ENCODE assay signal across 8 mouse cellular contexts in genomic region chr4:40844811-40845751, GRCm38 (mm10). TPM values are rescaled to one million over a fixed set of nuclear protein-coding genes. Genes with fewer than 3 reads are reported as not detected.
DNase-seq lines count a peak whose midpoint lies in the region; ATAC-seq and TF ChIP-seq lines count a peak whose summit lies in the region.

No protein-coding gene starts in this region.

- no peaks in the 10 kb centered on the region for H3K27me3 ChIP-seq in spleen, adult 2 months (ENCODE audit: control insufficient read depth, insufficient read depth, low read length)
- no peaks in the 10 kb centered on the region for H3K27me3 ChIP-seq in heart, embryonic 16.5 days (ENCODE audit: control insufficient read depth, insufficient read depth, low read length)
- H3K27me3 ChIP-seq in midbrain, embryonic 14.5 days (ENCODE audit: control insufficient read depth, insufficient read depth, low read length): no peaks in the 10 kb centered on the region

- H3K36me3 ChIP-seq in spleen, adult 2 months (ENCODE audit: control insufficient read depth, insufficient read depth, low read length): no peaks in the 10 kb centered on the region; the same call in 1 of the 2 replicates
- H3K36me3 ChIP-seq in heart, embryonic 16.5 days (ENCODE audit: control insufficient read depth, insufficient read depth): no peaks in the 10 kb centered on the region
- no peaks in the 10 kb centered on the region for H3K36me3 ChIP-seq in midbrain, embryonic 14.5 days (ENCODE audit: control insufficient read depth, insufficient read depth, low read length)

- no peaks in the 10 kb centered on the region for H3K9me3 ChIP-seq in heart, embryonic 16.5 days (replicated peaks; ENCODE audit: control insufficient read depth, low read length)
- H3K9me3 ChIP-seq in midbrain, embryonic 14.5 days (ENCODE audit: control insufficient read depth, low read length): no peaks in the 10 kb centered on the region

- TF ChIP-seq POLR2A in spleen, adult 2 months (IDR thresholded peaks at IDR 0.05; ENCODE audit: low read depth, low read length): no peak
- TF ChIP-seq POLR2A in cortical plate, adult 2 months (IDR thresholded peaks at IDR 0.05; ENCODE audit: extremely low read depth, insufficient read depth, low read length): no peak

- ATAC-seq in heart, embryonic 16.5 days (replicated peaks; ENCODE audit: extremely low read depth, insufficient read depth, low FRiP score): peak; percentile 62
- no peak for ATAC-seq in midbrain, embryonic 14.5 days (ENCODE audit: low FRiP score, low TSS enrichment)
- no peak for ATAC-seq in frontal cortex, adult (ENCODE audit: low TSS enrichment)

- H3K4me2 ChIP-seq in heart, embryonic 16.5 days (ENCODE audit: low read depth, low read length): peak overlapping the region; percentile 35; the same call in 1 of the 2 replicates
- no peak overlapping the region for H3K4me2 ChIP-seq in midbrain, embryonic 14.5 days (ENCODE audit: low read length)

- DNase-seq in spleen, adult 2 months (ENCODE audit: low read depth in 1 of 2, low spot score in 2 of 2): no peak
- DNase-seq in spleen, postnatal 14 days (ENCODE audit: low spot score in 2 of 2): no peak
- peak; percentile 55 to 70 for DNase-seq in kidney, postnatal 4 days
- DNase-seq in midbrain, embryonic 14.5 days: peak; percentile 13
- no peak for DNase-seq in Muller cell, postnatal 12 days (ENCODE audit: inconsistent ontology term)

- WGBS in spleen, adult 2 months: 31% methylated on average over 12 of the region's 12 CpGs
- WGBS in heart, embryonic 16.5 days: 22% methylated on average over 12 of the region's 12 CpGs
- 46% methylated on average over 12 of the region's 12 CpGs for WGBS in midbrain, embryonic 14.5 days

- no peak overlapping the region for H3K4me3 ChIP-seq in spleen, adult 2 months (ENCODE audit: extremely low read depth, insufficient read depth, insufficient read length)
- H3K4me3 ChIP-seq in cortical plate, adult 2 months (ENCODE audit: insufficient read depth, low read length): no peak overlapping the region
- no peak overlapping the region for H3K4me3 ChIP-seq in heart, embryonic 16.5 days (ENCODE audit: low read length)
- H3K4me3 ChIP-seq in midbrain, embryonic 14.5 days (replicated peaks; ENCODE audit: low read depth, low read length): no peak overlapping the region

- H3K27ac ChIP-seq in spleen, adult 2 months (ENCODE audit: insufficient read depth, low read length): peak overlapping the region; percentile 65
- peak overlapping the region; percentile 54 for H3K27ac ChIP-seq in cortical plate, adult 2 months (ENCODE audit: insufficient read depth, low read length)
- peak overlapping the region; percentile 93 for H3K27ac ChIP-seq in heart, embryonic 16.5 days (ENCODE audit: low read length)
- peak overlapping the region; percentile 57; the same call in 1 of the 2 replicates for H3K27ac ChIP-seq in midbrain, embryonic 14.5 days (replicated peaks; ENCODE audit: low read depth, low read length)

- H3K9ac ChIP-seq in heart, embryonic 16.5 days (ENCODE audit: low read length): peak overlapping the region; percentile 48
- H3K9ac ChIP-seq in midbrain, embryonic 14.5 days (replicated peaks; ENCODE audit: low read length): no peak overlapping the region

- TF ChIP-seq CTCF in spleen, adult 2 months (IDR thresholded peaks at IDR 0.05; ENCODE audit: extremely low read depth, insufficient read depth, insufficient read length, insufficient replicate concordance): no peak
- no peak for TF ChIP-seq CTCF in cortical plate, adult 2 months (IDR thresholded peaks at IDR 0.05; ENCODE audit: extremely low read depth, insufficient read depth, low read length)

- H3K4me1 ChIP-seq in spleen, adult 2 months (ENCODE audit: control insufficient read depth, insufficient read depth, insufficient read length): peaks cover 52% of the 10 kb centered on the region
- H3K4me1 ChIP-seq in cortical plate, adult 2 months (ENCODE audit: control insufficient read depth, insufficient read depth, low read length): peaks cover 1% of the 10 kb centered on the region; the same call in 1 of the 2 replicates
- H3K4me1 ChIP-seq in heart, embryonic 16.5 days (ENCODE audit: control insufficient read depth, insufficient read depth, low read length): peaks cover 96% of the 10 kb centered on the region
- 0 out of 2 replicates have a peak, but pooled peaks cover 8% of the 10 kb centered on the region for H3K4me1 ChIP-seq in midbrain, embryonic 14.5 days (ENCODE audit: control insufficient read depth, insufficient read depth, low read length)

RNA-seq across cellular contexts. Expression of gene B4galt1, which starts 8.7 kb away (rescaled TPM):
- 24.6 and 37.4 TPM in 2 replicates for polyA plus RNA-seq in spleen, adult 2 months (2012; rRNA removed)
- polyA plus RNA-seq in cortical plate, adult 2 months (2012; rRNA removed): 4.2 and 4.3 TPM in 2 replicates
- polyA plus RNA-seq in heart, embryonic 16.5 days (2015; fragmentation: Nextera tagmentation; extraction: Ambion mirVana): 54.5 and 61.5 TPM in 2 replicates
- 4.3 and 7.6 TPM in 2 replicates for polyA plus RNA-seq in midbrain, embryonic 14.5 days (2014; fragmentation: Nextera tagmentation; extraction: Ambion mirVana)

Comparison
In these comparisons a context has a peak if more than half of its experiments do, and no peak if none do; other contexts are left out.
1. DNase-seq: peak in kidney, postnatal 4 days (2 of 2) and midbrain, embryonic 14.5 days (single experiment); none in spleen, adult 2 months (0 of 2), spleen, postnatal 14 days (0 of 2) and Muller cell, postnatal 12 days (single experiment).
2. Peak in every context shown above with its lines, with median percentiles within 50 percentile points of each other: H3K27ac ChIP-seq.